Comparison of ENCODE assay signal across 8 mouse cellular contexts in the genomic region with DNA sequence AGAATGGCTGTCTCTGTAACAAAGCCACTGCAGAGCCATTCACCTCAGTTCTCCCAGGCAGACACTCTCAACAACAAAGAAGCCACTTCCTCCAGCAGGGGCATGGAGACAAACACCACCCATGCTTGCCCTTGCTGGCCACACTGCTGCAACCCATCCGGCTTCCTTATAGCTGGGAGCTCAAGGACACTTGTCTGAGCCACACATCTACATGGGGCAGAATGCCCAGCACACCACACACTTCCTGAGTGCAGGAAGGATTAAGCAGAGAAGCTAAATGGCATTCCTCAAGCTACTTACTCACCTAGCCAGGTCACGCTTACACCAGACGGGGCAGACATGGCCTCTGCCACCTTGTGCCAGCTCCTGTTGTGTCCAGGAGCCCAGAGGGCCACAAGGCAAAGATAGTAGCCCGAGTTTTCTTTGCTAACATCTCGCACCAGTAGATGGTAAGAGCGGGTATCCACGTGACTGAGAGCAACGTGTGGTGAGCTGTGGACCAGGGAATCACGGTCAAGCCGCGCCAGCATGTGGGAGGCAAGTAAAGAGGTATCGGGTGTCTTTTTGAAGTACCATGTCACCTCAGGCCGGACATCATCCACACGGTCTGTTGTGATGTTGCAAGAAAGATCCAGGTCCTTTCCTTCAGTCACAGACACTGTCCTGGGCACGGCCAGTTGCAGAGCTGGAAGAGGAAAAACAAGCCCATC. TPM values are rescaled to one million over a fixed set of nuclear protein-coding genes. Genes with fewer than 3 reads are reported as not detected.
A peak's percentile ranks its signal among the peaks of the same experiment; 100 is the strongest.
DNase-seq lines count a peak whose midpoint lies in the region; ATAC-seq lines count a peak whose summit lies in the region.

No protein-coding gene starts in this region.

- peaks cover 59% of the 10 kb centered on the region for H3K4me1 ChIP-seq in forebrain, embryonic 10.5 days
- peaks cover 41% of the 10 kb centered on the region for H3K4me1 ChIP-seq in forebrain, embryonic 16.5 days (replicated peaks; ENCODE audit: control insufficient read depth, insufficient read depth, low read length)
- peaks cover 42% of the 10 kb centered on the region for H3K4me1 ChIP-seq in embryonic facial prominence, embryonic 14.5 days (ENCODE audit: control insufficient read depth, insufficient read depth, low read length)

- peak overlapping the region; percentile 85 for H3K27ac ChIP-seq in forebrain, embryonic 10.5 days
- no peak overlapping the region for H3K27ac ChIP-seq in forebrain, embryonic 16.5 days (ENCODE audit: low read length)
- H3K27ac ChIP-seq in embryonic facial prominence, embryonic 14.5 days (replicated peaks; ENCODE audit: low read depth, low read length), result peak overlapping the region; percentile 2; the same call in 1 of the 2 replicates

- no peak for DNase-seq in forebrain, embryonic 10.5 days (ENCODE audit: extremely low spot score, low spot score)
- DNase-seq in CD4-positive helper T cell, adult 2 months (ENCODE audit: low read depth, low spot score), result peak; percentile 31
- no peak for DNase-seq in embryonic facial prominence, embryonic 14.5 days (ENCODE audit: low spot score)
- DNase-seq in lung, postnatal 14 days, result peak; percentile 53
- no peak for DNase-seq in frontal cortex, adult 2 months (ENCODE audit: extremely low spot score in 1 of 2, low spot score in 1 of 2)
- no peak for DNase-seq in frontal cortex, postnatal 14 days (ENCODE audit: low spot score in 2 of 2)
- DNase-seq in embryo, embryonic 11 days, result no peak

- ATAC-seq in forebrain, embryonic 16.5 days, result no peak
- no peak for ATAC-seq in embryonic facial prominence, embryonic 14.5 days (ENCODE audit: low read depth)

- 87% methylated on average over 15 of the region's 15 CpGs for WGBS in forebrain, embryonic 10.5 days
- 78% methylated on average over 15 of the region's 15 CpGs for WGBS in forebrain, embryonic 16.5 days
- 78% methylated on average over 15 of the region's 15 CpGs for WGBS in embryonic facial prominence, embryonic 14.5 days

- H3K9me3 ChIP-seq in forebrain, embryonic 10.5 days, result no peaks in the 10 kb centered on the region
- no peaks in the 10 kb centered on the region for H3K9me3 ChIP-seq in forebrain, embryonic 16.5 days (ENCODE audit: control insufficient read depth, low read length)
- H3K9me3 ChIP-seq in embryonic facial prominence, embryonic 14.5 days (ENCODE audit: control insufficient read depth, low read length), result no peaks in the 10 kb centered on the region

- H3K4me3 ChIP-seq in forebrain, embryonic 10.5 days, result no peak overlapping the region
- no peak overlapping the region for H3K4me3 ChIP-seq in forebrain, embryonic 16.5 days (replicated peaks; ENCODE audit: low read length)
- no peak overlapping the region for H3K4me3 ChIP-seq in embryonic facial prominence, embryonic 14.5 days (ENCODE audit: low read depth, low read length)

- H3K4me2 ChIP-seq in forebrain, embryonic 16.5 days (ENCODE audit: low read length), result no peak overlapping the region
- H3K4me2 ChIP-seq in embryonic facial prominence, embryonic 14.5 days (ENCODE audit: low read depth, low read length), result no peak overlapping the region

- H3K9ac ChIP-seq in forebrain, embryonic 16.5 days (replicated peaks; ENCODE audit: low read depth, low read length), result no peak overlapping the region
- H3K9ac ChIP-seq in embryonic facial prominence, embryonic 14.5 days (ENCODE audit: low read depth, low read length), result no peak overlapping the region

- peaks cover 52% of the 10 kb centered on the region for H3K36me3 ChIP-seq in forebrain, embryonic 10.5 days (replicated peaks)
- H3K36me3 ChIP-seq in forebrain, embryonic 16.5 days (ENCODE audit: control insufficient read depth, insufficient read depth), result 0 out of 2 replicates have a peak, but pooled peaks cover 3% of the 10 kb centered on the region
- peaks cover 34% of the 10 kb centered on the region for H3K36me3 ChIP-seq in embryonic facial prominence, embryonic 14.5 days (ENCODE audit: control insufficient read depth, insufficient read depth, low read length)

- no peaks in the 10 kb centered on the region for H3K27me3 ChIP-seq in forebrain, embryonic 10.5 days (ENCODE audit: poor library complexity, severe bottlenecking)
- H3K27me3 ChIP-seq in forebrain, embryonic 16.5 days (replicated peaks; ENCODE audit: control insufficient read depth, insufficient read depth, low read length), result no peaks in the 10 kb centered on the region
- H3K27me3 ChIP-seq in embryonic facial prominence, embryonic 14.5 days (replicated peaks; ENCODE audit: control insufficient read depth, insufficient read depth, low read length), result no peaks in the 10 kb centered on the region

RNA-seq across cellular contexts. Expression of gene Ptgfrn, which starts 37.4 kb away (rescaled TPM):
- polyA plus RNA-seq in forebrain, embryonic 10.5 days (2016; fragmentation: Nextera tagmentation; extraction: Ambion mirVana), result 3.2 and 3.3 TPM in 2 replicates
- 3.2 and 3.4 TPM in 2 replicates for polyA plus RNA-seq in forebrain, embryonic 16.5 days (2015; fragmentation: Nextera tagmentation; extraction: Ambion mirVana)
- polyA plus RNA-seq in embryonic facial prominence, embryonic 14.5 days (2014; fragmentation: Nextera tagmentation; extraction: Ambion mirVana), result 9.7 and 10.2 TPM in 2 replicates
- polyA plus RNA-seq in frontal cortex, adult 2 months (2012; rRNA removed), result 9.9 and 10.6 TPM in 2 replicates

RNA-seq across cellular contexts. Expression of gene Cd101, which starts 43.3 kb away (rescaled TPM):
- 0.05 TPM in 1 of 2 replicates, not detected in the other for polyA plus RNA-seq in forebrain, embryonic 10.5 days (2016; fragmentation: Nextera tagmentation; extraction: Ambion mirVana)
- polyA plus RNA-seq in forebrain, embryonic 16.5 days (2015; fragmentation: Nextera tagmentation; extraction: Ambion mirVana), result not detected in 2 replicates
- 0.18 and 0.24 TPM in 2 replicates for polyA plus RNA-seq in embryonic facial prominence, embryonic 14.5 days (2014; fragmentation: Nextera tagmentation; extraction: Ambion mirVana)
- 0.13 and 0.16 TPM in 2 replicates for polyA plus RNA-seq in frontal cortex, adult 2 months (2012; rRNA removed)

Comparison
In these comparisons a context has a peak if more than half of its experiments do, and no peak if none do; other contexts are left out.
1. DNase-seq: peak in CD4-positive helper T cell, adult 2 months (single experiment) and lung, postnatal 14 days (single experiment); none in forebrain, embryonic 10.5 days (single experiment), embryonic facial prominence, embryonic 14.5 days (single experiment), frontal cortex, adult 2 months (0 of 2), frontal cortex, postnatal 14 days (0 of 2) and embryo, embryonic 11 days (single experiment).